Mouse (Mus musculus) hindbrain, embryonic 14.5 days (tissue): Measurements from ENCODE around the gene Tomm22. TPM values are rescaled to one million over a fixed set of nuclear protein-coding genes. Genes with fewer than 3 reads are reported as not detected.

Experiments used
- ATAC-seq: fragments of 200-750 bp; cut with Nextera tagmentation; 2 replicates; pipeline ENCODE4 v1.8.0; 2017; ENCODE audit warnings: moderate number of reproducible peaks, mild to moderate bottlenecking, moderate TSS enrichment, moderate library complexity; ENCODE audit not compliant: low FRiP score
- DNase-seq: peaks from one replicate; pipeline ENCODE4 v3.0.0-alpha.2; 2015; ENCODE audit warnings: low spot score
- H3K27ac ChIP-seq: fragments of 300-500 bp; sonication (generic); 2 replicates; pipeline ENCODE4 v1.5.1; 2014; ENCODE audit warnings: mild to moderate bottlenecking, moderate library complexity
- H3K27me3 ChIP-seq: fragments of 300-500 bp; sonication (generic); 2 replicates; pipeline ENCODE4 v1.6.1; 2014; ENCODE audit warnings: mild to moderate bottlenecking, low read length, mixed read lengths; ENCODE audit not compliant: control insufficient read depth, insufficient read depth
- H3K36me3 ChIP-seq: fragments of 300-500 bp; sonication (generic); replicated peaks from 2 replicates; pipeline ENCODE4 v1.6.1; 2014; ENCODE audit not compliant: control insufficient read depth, insufficient read depth
- H3K4me1 ChIP-seq: fragments of 300-500 bp; sonication (generic); replicated peaks from 2 replicates; pipeline ENCODE4 v1.6.1; 2014; ENCODE audit warnings: antibody characterized with exemption, low read length, mixed read lengths; ENCODE audit not compliant: control insufficient read depth, insufficient read depth
- H3K4me2 ChIP-seq: fragments of 300-500 bp; sonication (generic); replicated peaks from 2 replicates; pipeline ENCODE4 v1.6.1; 2014; ENCODE audit warnings: mild to moderate bottlenecking, moderate library complexity
- H3K4me3 ChIP-seq: fragments of 300-500 bp; sonication (generic); replicated peaks from 2 replicates; pipeline ENCODE4 v1.5.1; 2014; ENCODE audit warnings: mild to moderate bottlenecking, low read length
- H3K9ac ChIP-seq: fragments of 300-500 bp; sonication (generic); 2 replicates; pipeline ENCODE4 v1.6.1; 2014
- H3K9me3 ChIP-seq: fragments of 300-500 bp; sonication (generic); 2 replicates; pipeline ENCODE4 v1.6.1; 2016; ENCODE audit warnings: low read length; ENCODE audit not compliant: control insufficient read depth
- WGBS: fragments of 180-500 bp; shearing (Covaris S2); extraction: QIAGEN DNeasy Blood & Tissue Kit; methylation state at CpG from one replicate; pipeline ENCODE4 v1.1.7; 2014; 5-methylcytosine and 5-hydroxymethylcytosine counted together
- polyA plus RNA-seq: library from polyadenylated mRNA; unstranded; fragments of >200 nt; fragmentation: Nextera tagmentation; extraction: Ambion mirVana; gene quantifications from 2 replicates; pipeline ENCODE4 v1.2.1, GENCODE M21; 2014

Tomm22 gene
- 241 and 244 TPM in 2 replicates for polyA plus RNA-seq

DNA sequence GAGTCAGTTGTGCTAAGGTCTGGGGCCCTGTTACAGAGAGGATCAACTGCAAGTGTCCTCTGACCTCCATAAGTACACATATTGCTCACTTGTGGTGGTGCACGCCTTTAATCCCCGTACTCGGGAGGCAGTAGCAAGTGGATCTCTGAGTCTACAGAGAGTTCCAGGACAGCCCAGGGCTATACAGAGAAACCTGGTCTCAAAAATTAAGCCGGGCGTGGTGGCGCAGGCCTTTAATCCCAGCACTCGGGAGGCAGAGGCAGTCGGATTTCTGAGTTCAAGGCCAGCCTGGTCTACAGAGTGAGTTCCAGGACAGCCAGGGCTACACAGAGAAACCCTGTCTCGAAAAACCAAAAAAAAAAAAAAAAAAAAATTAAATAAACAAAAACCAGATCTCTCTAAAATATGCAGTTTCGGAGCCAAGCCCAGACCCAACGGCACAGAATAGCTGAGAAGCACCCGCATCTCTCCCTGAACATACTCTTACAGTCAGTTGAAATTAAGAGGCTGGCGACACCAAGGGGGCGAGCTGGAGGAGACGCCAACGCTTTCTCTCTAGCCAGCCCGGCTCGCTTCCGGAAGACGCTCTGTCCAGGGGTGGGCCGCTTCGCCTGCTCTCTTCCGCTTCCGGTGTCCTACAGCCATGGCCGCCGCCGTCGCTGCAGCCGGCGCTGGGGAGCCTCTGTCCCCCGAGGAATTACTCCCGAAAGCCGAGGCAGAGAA, at the start of gene Tomm22:
TSS of gene Tomm22 (plus strand) at position 613 of the 723 bp plus-strand sequence.
- no peak within 1 kb of the TSS for H3K27ac ChIP-seq
- peaks cover 59% of the 10 kb centered on the region for H3K36me3 ChIP-seq
- peak within 1 kb of the TSS; percentile 88 for H3K9ac ChIP-seq
- WGBS: 21% methylated on average over 32 of the region's 33 CpGs
- peaks cover 4% of the 10 kb centered on the region; the same call in 1 of the 2 replicates for H3K4me1 ChIP-seq
- H3K9me3 ChIP-seq: no peaks in the 10 kb centered on the region
- H3K4me3 ChIP-seq: peak within 1 kb of the TSS; percentile 93
- peak; percentile 96 for ATAC-seq
- peak; percentile 94 for DNase-seq
- H3K4me2 ChIP-seq: peak within 1 kb of the TSS; percentile 79
- H3K27me3 ChIP-seq: no peaks in the 10 kb centered on the region

DNA sequence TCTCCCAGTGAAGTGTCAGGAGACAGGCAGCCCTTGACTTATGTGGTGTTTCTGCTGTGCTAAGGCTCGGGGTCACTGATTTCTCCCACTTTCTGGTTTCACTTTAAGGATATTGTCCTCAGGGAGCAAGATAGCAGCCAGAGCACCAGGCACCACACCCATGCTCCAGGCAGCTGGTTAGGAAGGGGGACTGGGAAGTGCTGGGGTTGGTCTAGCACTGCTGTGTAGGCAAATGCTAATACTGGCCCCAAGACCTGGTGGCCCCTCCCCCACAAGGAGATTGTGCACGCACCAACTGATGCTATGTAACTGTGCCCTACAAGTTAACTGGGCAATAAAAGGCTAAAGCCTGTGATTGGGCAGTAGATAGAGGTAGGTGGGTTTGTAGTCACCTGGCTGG, 40.2 kb upstream of the Tomm22 start:
- DNase-seq: no peak
- H3K4me3 ChIP-seq: no peak overlapping the region
- 78% methylated on average over 2 of the region's 2 CpGs for WGBS
- H3K9ac ChIP-seq: no peak overlapping the region
- H3K27ac ChIP-seq: no peak overlapping the region
- H3K36me3 ChIP-seq: peaks cover 94% of the 10 kb centered on the region
- H3K4me1 ChIP-seq: no peaks in the 10 kb centered on the region
- H3K4me2 ChIP-seq: no peak overlapping the region
- no peak for ATAC-seq
- H3K9me3 ChIP-seq: no peaks in the 10 kb centered on the region
- H3K27me3 ChIP-seq: no peaks in the 10 kb centered on the region

DNA sequence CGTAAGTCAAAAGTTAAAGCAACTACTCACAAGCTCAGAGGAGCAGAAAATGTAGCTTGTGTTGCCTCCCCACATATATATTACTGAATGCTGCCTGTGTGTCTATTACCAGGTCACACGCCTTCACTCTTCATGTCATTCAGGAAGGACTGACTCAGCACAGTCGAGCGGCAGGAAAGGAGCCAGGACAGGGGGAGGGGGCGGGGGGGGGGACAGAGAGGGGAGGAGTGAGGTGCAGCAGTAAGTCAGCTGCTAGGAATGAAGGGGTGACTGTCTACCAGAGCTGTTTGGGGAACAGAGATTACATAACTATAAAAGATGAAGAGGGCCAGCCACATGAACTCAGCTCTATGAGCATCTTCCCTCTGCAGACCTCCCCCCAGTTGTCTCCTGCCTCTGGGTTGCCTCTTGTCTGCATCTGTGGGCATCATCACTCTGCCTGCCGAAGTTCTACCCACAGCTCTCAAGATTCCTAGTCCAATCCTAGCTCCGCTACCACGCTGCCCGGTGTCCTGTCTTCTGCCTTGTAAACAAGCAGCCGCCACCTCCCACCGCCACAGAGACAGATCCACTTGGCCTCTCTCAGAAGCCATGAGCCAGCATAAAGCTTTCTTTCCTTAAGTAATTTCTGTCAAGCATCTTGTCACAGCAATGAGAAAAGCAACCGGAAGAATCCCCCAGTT, 29.4 kb upstream of the Tomm22 start:
- no peak overlapping the region for H3K4me3 ChIP-seq
- WGBS: 77% methylated on average over 12 of the region's 12 CpGs
- no peak overlapping the region for H3K4me2 ChIP-seq
- no peak overlapping the region for H3K27ac ChIP-seq
- H3K36me3 ChIP-seq: peaks cover 76% of the 10 kb centered on the region
- no peaks in the 10 kb centered on the region for H3K9me3 ChIP-seq
- ATAC-seq (no peak), DNase-seq (no peak)
- H3K27me3 ChIP-seq: no peaks in the 10 kb centered on the region
- no peak overlapping the region for H3K9ac ChIP-seq
- no peaks in the 10 kb centered on the region for H3K4me1 ChIP-seq

- Histone ChIP-seq H3K4me3 (no peak overlapping the region), H3K4me2 (no peak overlapping the region), H3K27me3 (no peaks in the 10 kb centered on the region), H3K4me1 (no peaks in the 10 kb centered on the region), H3K36me3 (peaks cover 76% of the 10 kb centered on the region), H3K9me3 (no peaks in the 10 kb centered on the region), H3K9ac (no peak overlapping the region), H3K27ac (no peak overlapping the region)
- WGBS: 83% methylated on average over 2 of the region's 2 CpGs
- ATAC-seq (no peak), DNase-seq (no peak)
Measured at GRCm38 (mm10) chr15:79645483-79645882, 25.2 kb upstream of the Tomm22 start.

DNA sequence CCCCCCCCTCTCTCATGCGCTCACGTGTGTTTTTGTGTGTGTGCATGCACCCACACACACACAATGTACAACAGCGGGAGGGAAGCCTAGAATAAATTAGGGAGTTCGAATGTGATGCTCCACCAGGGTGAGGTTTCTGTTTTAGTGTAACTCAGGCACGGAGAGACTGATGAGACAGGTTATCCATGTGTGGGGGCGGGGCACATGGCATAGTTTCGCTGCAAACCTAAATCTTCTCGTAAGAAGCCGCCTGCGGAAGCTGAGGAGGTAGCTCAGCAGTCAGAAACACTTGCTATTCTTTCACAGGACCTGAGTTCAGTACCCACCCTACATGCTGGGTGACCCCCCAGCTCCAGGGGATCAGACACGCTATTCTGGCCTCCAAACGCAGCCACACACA, 22.5 kb upstream of the Tomm22 start:
- DNase-seq: no peak
- 91% methylated on average over 12 of the region's 12 CpGs for WGBS
- Histone ChIP-seq H3K9ac (no peak overlapping the region), H3K27me3 (no peaks in the 10 kb centered on the region), H3K4me2 (no peak overlapping the region), H3K9me3 (no peaks in the 10 kb centered on the region), H3K36me3 (peaks cover 53% of the 10 kb centered on the region), H3K4me1 (no peaks in the 10 kb centered on the region), H3K27ac (no peak overlapping the region), H3K4me3 (no peak overlapping the region)
- no peak for ATAC-seq

GRCm38 (mm10) chr15:79650569-79650968, 20.1 kb upstream of the Tomm22 start:
- Histone ChIP-seq H3K9me3 (no peaks in the 10 kb centered on the region), H3K27ac (no peak overlapping the region), H3K4me1 (no peaks in the 10 kb centered on the region), H3K9ac (no peak overlapping the region), H3K4me2 (no peak overlapping the region), H3K27me3 (no peaks in the 10 kb centered on the region), H3K4me3 (no peak overlapping the region), H3K36me3 (peaks cover 36% of the 10 kb centered on the region)
- DNase-seq (peak; percentile 47), ATAC-seq (no peak)

DNA sequence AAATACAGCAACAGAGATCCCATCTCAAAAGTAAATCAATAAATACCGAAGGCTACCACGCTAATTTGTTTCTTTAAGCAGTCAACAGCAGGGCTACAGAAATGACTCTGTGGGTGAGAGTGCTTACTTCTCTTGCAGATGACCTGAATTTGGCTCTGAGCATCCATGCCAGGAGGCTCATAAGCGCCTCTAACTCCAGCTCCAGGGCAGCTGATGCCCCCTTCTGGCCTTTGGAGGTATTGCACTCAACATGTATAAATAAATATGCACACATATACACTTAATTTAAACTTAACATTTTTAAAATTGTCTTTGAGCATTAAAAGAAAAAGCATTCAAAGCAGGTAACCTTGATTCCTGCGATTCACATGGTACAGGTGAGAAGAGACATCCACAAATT, 19.2 kb upstream of the Tomm22 start:
- H3K4me3 ChIP-seq: no peak overlapping the region
- no peak for ATAC-seq
- no peaks in the 10 kb centered on the region for H3K9me3 ChIP-seq
- H3K27me3 ChIP-seq: no peaks in the 10 kb centered on the region
- DNase-seq: no peak
- no peaks in the 10 kb centered on the region for H3K4me1 ChIP-seq
- peaks cover 36% of the 10 kb centered on the region for H3K36me3 ChIP-seq
- H3K27ac ChIP-seq: no peak overlapping the region
- 76% methylated on average over 4 of the region's 4 CpGs for WGBS
- no peak overlapping the region for H3K9ac ChIP-seq
- H3K4me2 ChIP-seq: no peak overlapping the region

GRCm38 (mm10) chr15:79656451-79656850, 14.2 kb upstream of the Tomm22 start:
- Histone ChIP-seq H3K4me1 (peaks cover 8% of the 10 kb centered on the region), H3K4me2 (no peak overlapping the region), H3K36me3 (peaks cover 7% of the 10 kb centered on the region; the same call in 1 of the 2 replicates), H3K27ac (no peak overlapping the region), H3K4me3 (no peak overlapping the region), H3K9me3 (no peaks in the 10 kb centered on the region), H3K27me3 (no peaks in the 10 kb centered on the region), H3K9ac (no peak overlapping the region)
- DNase-seq (no peak), ATAC-seq (no peak)
- WGBS: 84% methylated on average over 14 of the region's 14 CpGs

DNA sequence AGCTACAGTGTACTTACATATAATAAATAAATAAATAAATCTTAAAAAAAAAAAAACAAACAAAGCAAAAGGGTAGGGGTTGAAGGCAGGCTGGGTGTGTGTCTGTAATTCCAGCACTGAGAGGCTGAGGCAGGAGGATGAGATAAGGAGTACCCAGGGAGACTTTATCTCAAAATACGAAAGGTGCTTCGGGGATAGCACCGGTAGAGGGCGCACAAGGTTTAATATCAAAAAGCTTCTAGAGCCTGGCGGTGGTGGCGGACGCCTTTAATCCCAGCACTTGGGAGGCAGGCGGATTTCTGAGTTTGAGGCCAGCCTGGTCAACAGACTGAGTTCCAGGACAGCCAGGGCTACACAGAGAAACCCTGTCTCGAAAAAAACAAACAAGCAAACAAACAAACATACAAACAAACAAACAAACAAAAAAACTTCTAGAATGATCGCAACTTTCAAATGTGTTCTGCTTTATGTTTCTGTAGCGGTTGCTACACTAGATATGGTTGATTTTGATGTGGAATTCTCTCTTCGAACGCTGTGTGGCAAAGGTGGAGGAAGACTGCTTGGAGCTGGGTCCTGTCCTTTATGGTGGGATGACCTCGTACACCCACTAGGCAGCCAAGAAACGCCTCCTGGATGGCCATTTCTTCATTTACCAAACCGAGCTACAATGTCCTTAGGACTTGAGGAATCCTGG, 12.7 kb upstream of the Tomm22 start:
- peak; percentile 85 for DNase-seq
- Histone ChIP-seq H3K4me2 (peak overlapping the region; percentile 73), H3K4me3 (peak overlapping the region; percentile 85), H3K9ac (peak overlapping the region; percentile 87), H3K36me3 (peaks cover 22% of the 10 kb centered on the region; the same call in 1 of the 2 replicates), H3K9me3 (no peaks in the 10 kb centered on the region), H3K27ac (peak overlapping the region; percentile 99), H3K27me3 (no peaks in the 10 kb centered on the region), H3K4me1 (peaks cover 8% of the 10 kb centered on the region)
- WGBS: 3% methylated on average over 16 of the region's 16 CpGs
- 0 out of 2 replicates have a peak, but pooled peaks have one; percentile 7 for ATAC-seq
